Mouse (Mus musculus) cerebellum, adult 2 months (tissue): ENCODE measurements around the gene Guca1b.

Experiments
- CTCF ChIP-seq: fragments of 200-500 bp; IDR thresholded peaks from 2 replicates; pipeline ENCODE4 v1.5.1; 2011; ENCODE audit warnings: low read depth, mild to moderate bottlenecking, control low read depth, low read length, moderate library complexity, borderline replicate concordance; ENCODE audit not compliant: insufficient read depth
- POLR2A ChIP-seq: fragments of 200-500 bp; IDR thresholded peaks from 2 replicates; pipeline ENCODE4 v1.6.1; 2011; ENCODE audit warnings: low read length, control low read depth, borderline replicate concordance; ENCODE audit not compliant: insufficient read depth

DNA sequence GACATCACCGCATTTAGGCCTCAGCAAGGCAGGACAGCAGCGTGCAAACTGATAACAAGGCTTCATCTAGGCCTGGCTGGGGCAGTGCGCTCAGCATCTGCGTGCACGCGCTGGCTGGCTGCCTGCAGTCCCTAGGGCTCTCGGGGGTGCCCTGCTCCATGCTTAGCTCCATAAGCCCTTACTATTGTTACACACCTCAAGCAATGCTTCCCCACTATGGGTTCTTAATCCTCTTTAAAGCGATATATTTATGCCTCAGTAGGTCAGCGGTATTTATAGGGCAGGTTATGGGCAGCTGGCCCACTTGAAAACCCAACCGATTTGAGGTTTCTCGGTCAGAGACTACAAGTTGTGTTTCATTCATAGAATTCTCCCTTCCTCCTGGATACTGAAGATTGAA, 3.3 kb upstream of the Guca1b start:
- no peak for TF ChIP-seq POLR2A
- TF ChIP-seq CTCF = no peak
